In the genomic region with DNA sequence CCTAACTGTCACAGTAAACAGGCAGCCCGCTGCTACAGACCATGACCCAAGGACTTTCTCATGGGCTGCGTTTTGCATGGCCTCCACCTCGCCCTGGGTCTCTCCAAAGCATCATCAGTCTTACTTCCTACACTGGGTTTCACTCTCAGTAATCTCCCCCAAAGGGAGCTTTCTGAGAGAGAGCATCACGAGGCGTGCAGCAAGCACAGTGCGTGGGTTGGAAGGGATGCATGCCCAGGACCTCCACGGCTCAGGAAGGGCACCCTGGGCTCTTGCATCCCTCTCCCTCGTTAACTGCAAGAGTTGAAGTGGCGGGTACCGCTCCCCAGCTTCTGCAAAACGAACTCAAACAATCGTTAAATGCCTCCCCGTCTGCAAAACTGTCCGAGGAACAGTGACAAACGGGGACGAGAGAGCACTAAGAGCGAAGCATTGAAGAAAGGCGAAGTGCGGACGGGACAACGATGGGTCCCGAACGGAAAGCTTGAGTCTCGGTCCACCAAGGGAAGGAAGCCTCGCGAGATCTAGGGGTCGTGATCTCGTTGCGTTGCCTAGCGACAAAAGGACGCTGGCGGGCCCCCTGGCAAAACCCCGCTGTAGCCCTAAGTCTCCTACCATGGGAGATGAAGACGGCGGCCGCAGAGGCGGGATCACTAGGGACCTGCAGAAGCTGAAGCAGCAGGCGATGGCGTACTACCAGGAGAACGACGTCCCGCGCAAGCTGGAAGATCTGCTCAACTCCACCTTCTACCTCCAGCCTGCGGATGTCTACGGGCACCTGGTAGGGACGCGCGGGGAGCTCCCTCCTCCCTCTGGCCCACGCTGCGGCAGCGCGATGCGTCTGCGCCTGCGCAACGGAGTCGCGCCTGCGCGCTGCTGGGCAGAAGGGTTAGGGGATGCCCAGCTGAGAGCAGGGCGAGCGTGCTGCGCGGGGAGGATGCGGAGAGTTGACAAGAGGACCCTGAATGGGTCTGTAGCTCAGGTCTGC, we compare ENCODE assay signal across 8 mouse cellular contexts. TPM values are rescaled to one million over a fixed set of nuclear protein-coding genes. Genes with fewer than 3 reads are reported as not detected.
A peak's percentile ranks its signal among the peaks of the same experiment; 100 is the strongest.
DNase-seq lines count a peak whose midpoint lies in the region; ATAC-seq lines count a peak whose summit lies in the region.

A gene (plus strand): TSS at position 585 of the 988 bp plus-strand sequence.
A gene (minus strand): TSS at position 814 of the 988 bp plus-strand sequence.

- peaks cover 12% of the 10 kb centered on the region for H3K4me1 ChIP-seq in hindbrain, embryonic 12.5 days

- H3K4me2 ChIP-seq in hindbrain, embryonic 12.5 days (replicated peaks), result peak within 1 kb of the TSS; percentile 88

- WGBS in hindbrain, embryonic 12.5 days, result under 1% methylated on average over 64 of the region's 65 CpGs

- ATAC-seq in hindbrain, embryonic 12.5 days (ENCODE audit: low FRiP score), result peak; percentile 97

- H3K27ac ChIP-seq in hindbrain, embryonic 12.5 days, result peak within 1 kb of the TSS; percentile 66

- peak; percentile 97 for DNase-seq in MN1 (ENCODE audit: low spot score)
- peak; percentile 98 for DNase-seq in cerebellum, adult 8-10 months
- DNase-seq in frontal cortex, postnatal 10 days (ENCODE audit: low spot score in 2 of 2), result peak; percentile 91 to 95
- DNase-seq in layer of hippocampus, postnatal 14 days (ENCODE audit: low spot score in 2 of 2), result peak; percentile 95 to 99
- peak; percentile 97 for DNase-seq in lung, postnatal 14 days
- peak; percentile 85 for DNase-seq in retina, adult 2 months (ENCODE audit: low read depth, low spot score)
- DNase-seq in thymus, postnatal 36 days, result peak; percentile 93 to 94

- peak within 1 kb of the TSS; percentile 68 for H3K4me3 ChIP-seq in hindbrain, embryonic 12.5 days

- peak within 1 kb of the TSS; percentile 83 for H3K9ac ChIP-seq in hindbrain, embryonic 12.5 days

- H3K9me3 ChIP-seq in hindbrain, embryonic 12.5 days (replicated peaks), result no peaks in the 10 kb centered on the region

- no peaks in the 10 kb centered on the region for H3K36me3 ChIP-seq in hindbrain, embryonic 12.5 days

- peaks cover 27% of the 10 kb centered on the region for H3K27me3 ChIP-seq in hindbrain, embryonic 12.5 days

RNA-seq across cellular contexts. Expression of the first gene that starts in this region (rescaled TPM):
- polyA plus RNA-seq in hindbrain, embryonic 12.5 days (2016; fragmentation: Nextera tagmentation; extraction: Ambion mirVana), result 1.3 and 1.6 TPM in 2 replicates
- 1 to 10 TPM; 1.7 to 2.1 TPM for total RNA-seq in layer of hippocampus, postnatal 14 days (2021)

RNA-seq across cellular contexts. Expression of the second gene that starts in this region (rescaled TPM):
- 42.9 and 44.2 TPM in 2 replicates for polyA plus RNA-seq in hindbrain, embryonic 12.5 days (2016; fragmentation: Nextera tagmentation; extraction: Ambion mirVana)
- 100 to 1,000 TPM; 256 to 270 TPM for total RNA-seq in layer of hippocampus, postnatal 14 days (2021)

Comparison
In these comparisons a context has a peak if more than half of its experiments do, and no peak if none do; other contexts are left out.
1. Peak in every context shown above with its lines: DNase-seq, ATAC-seq, H3K4me3 ChIP-seq and H3K27ac ChIP-seq.